Comparison of ENCODE assay signal across 12 mouse cellular contexts in the genomic region with DNA sequence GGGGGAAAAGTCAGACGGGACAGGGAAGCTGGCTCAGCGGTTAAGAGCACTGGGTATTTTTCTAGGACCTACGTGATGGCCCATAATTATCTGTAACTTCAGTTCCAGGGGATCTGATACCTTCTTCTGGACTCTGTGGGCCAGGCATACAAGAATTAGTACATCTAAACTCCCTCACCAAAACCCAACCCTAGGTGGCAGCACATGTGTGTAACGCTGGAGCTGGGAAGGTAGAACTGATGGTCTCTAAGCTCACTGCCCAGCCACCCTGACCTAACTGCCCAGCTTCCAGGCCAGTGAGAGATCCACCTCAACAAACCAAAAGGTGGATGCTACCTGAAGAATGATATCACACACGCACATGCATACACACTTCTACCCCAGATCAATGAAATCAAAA. TPM values are rescaled to one million over a fixed set of nuclear protein-coding genes. Genes with fewer than 3 reads are reported as not detected.
DNase-seq lines count a peak whose midpoint lies in the region; ATAC-seq and TF ChIP-seq lines count a peak whose summit lies in the region.
"Had no signal": no experiment of that assay in that cellular context is flagged by ENCODE, and none has a peak within 500 bp of the region (broad histone marks: within the 10 kb centered on the region; RNA-seq: fewer than 3 reads in every experiment).

No protein-coding gene starts in this region.

- no peak overlapping the region for H3K27ac ChIP-seq in heart, adult 2 months
- no peak overlapping the region for H3K27ac ChIP-seq in lung, embryonic 14.5 days (ENCODE audit: low read depth)
- no peak overlapping the region for H3K27ac ChIP-seq in ES-E14 (ENCODE audit: insufficient read depth, low read depth, low read length, poor library complexity, severe bottlenecking)
- H3K27ac ChIP-seq in intestine, embryonic 16.5 days (ENCODE audit: low read length), result no peak overlapping the region
- H3K27ac ChIP-seq: hindbrain, embryonic 12.5 days; stomach, embryonic 15.5 days had no signal

- no peaks in the 10 kb centered on the region for H3K27me3 ChIP-seq in heart, adult 2 months (ENCODE audit: control insufficient read depth, insufficient read depth, low read length)
- no peaks in the 10 kb centered on the region for H3K27me3 ChIP-seq in lung, embryonic 14.5 days (ENCODE audit: insufficient read depth, low read length)
- no peaks in the 10 kb centered on the region for H3K27me3 ChIP-seq in intestine, embryonic 16.5 days (replicated peaks; ENCODE audit: control insufficient read depth, insufficient read depth, low read length)
- H3K27me3 ChIP-seq: hindbrain, embryonic 12.5 days; megakaryocyte, embryonic 14.5 days; stomach, embryonic 15.5 days had no signal

- in situ Hi-C loops in ES-E14 (cut with MboI; ENCODE audit: low sequenced_read_pairs in 2 of 2, unreplicated experiment in 2 of 2), result no loop called here

- H3K9me3 ChIP-seq in lung, embryonic 14.5 days (ENCODE audit: low read depth, low read length), result no peaks in the 10 kb centered on the region
- H3K9me3 ChIP-seq in ES-E14 (ENCODE audit: control insufficient read depth, insufficient read depth, low read depth, low read length), result no peaks in the 10 kb centered on the region
- H3K9me3 ChIP-seq in intestine, embryonic 16.5 days (ENCODE audit: control insufficient read depth, low read length), result no peaks in the 10 kb centered on the region
- H3K9me3 ChIP-seq: G1E; hindbrain, embryonic 12.5 days; megakaryocyte, embryonic 14.5 days; stomach, embryonic 15.5 days had no signal

- TF ChIP-seq EP300 in heart, adult 2 months (IDR thresholded peaks at IDR 0.05; ENCODE audit: insufficient read depth, low read depth, low read length), result no peak

- H3K79me2 ChIP-seq in heart, adult 2 months (replicated peaks; ENCODE audit: control insufficient read depth, insufficient read depth, low read length), result no peaks in the 10 kb centered on the region

- TF ChIP-seq CTCF in heart, adult 2 months (IDR thresholded peaks at IDR 0.05), result peak; percentile 60
- TF ChIP-seq CTCF in lung, embryonic 14.5 days (IDR thresholded peaks at IDR 0.05; ENCODE audit: low read depth), result peak; percentile 44
- TF ChIP-seq CTCF in lung, adult 2 months (IDR thresholded peaks at IDR 0.05; ENCODE audit: insufficient read depth, low read length), result no peak

- WGBS in heart, adult 2 months, result 87% methylated on average over 5 of the region's 5 CpGs
- WGBS in lung, embryonic 14.5 days, result 82% methylated on average over 5 of the region's 5 CpGs
- WGBS in lung, adult 2 months, result 87% methylated on average over 5 of the region's 5 CpGs
- 90% methylated on average over 5 of the region's 5 CpGs for WGBS in intestine, embryonic 16.5 days

- peaks cover 8% of the 10 kb centered on the region; the same call in 1 of the 2 replicates for H3K4me1 ChIP-seq in heart, adult 2 months (ENCODE audit: control insufficient read depth, insufficient read depth, low read length)
- no peaks in the 10 kb centered on the region for H3K4me1 ChIP-seq in lung, embryonic 14.5 days (ENCODE audit: insufficient read depth)
- no peaks in the 10 kb centered on the region for H3K4me1 ChIP-seq in lung, adult 2 months (ENCODE audit: control insufficient read depth, insufficient read depth, low read length)
- H3K4me1 ChIP-seq in ES-E14 (ENCODE audit: control insufficient read depth in 2 of 2, insufficient read depth in 2 of 2, low read length in 2 of 2, poor library complexity in 1 of 2), result peaks cover 2 to 5% of the 10 kb centered on the region in 2 experiments; a peak in 2 of 4 replicates
- no peaks in the 10 kb centered on the region for H3K4me1 ChIP-seq in intestine, embryonic 16.5 days (ENCODE audit: control insufficient read depth, insufficient read depth, low read length)
- H3K4me1 ChIP-seq: hindbrain, embryonic 12.5 days; stomach, embryonic 15.5 days had no signal

- H3K36me3 ChIP-seq in heart, adult 2 months (ENCODE audit: control insufficient read depth, insufficient read depth, low read length), result peaks cover 25% of the 10 kb centered on the region
- peaks cover 84% of the 10 kb centered on the region for H3K36me3 ChIP-seq in lung, embryonic 14.5 days (ENCODE audit: insufficient read depth)
- peaks cover 22% of the 10 kb centered on the region for H3K36me3 ChIP-seq in ES-E14 (ENCODE audit: control insufficient read depth, insufficient read depth, low read length, poor library complexity, severe bottlenecking)
- H3K36me3 ChIP-seq in intestine, embryonic 16.5 days (ENCODE audit: control insufficient read depth, insufficient read depth, low read length), result peaks cover 10% of the 10 kb centered on the region

- intact Hi-C loops in heart, adult 2 months (cut with DNase I), result no loop called here

- H3K4me2 ChIP-seq in lung, embryonic 14.5 days, result no peak overlapping the region
- no peak overlapping the region for H3K4me2 ChIP-seq in intestine, embryonic 16.5 days (ENCODE audit: low read depth, low read length)
- H3K4me2 ChIP-seq: hindbrain, embryonic 12.5 days; stomach, embryonic 15.5 days had no signal

- H3K9ac ChIP-seq in heart, adult 2 months (ENCODE audit: low read depth, low read length), result no peak overlapping the region
- no peak overlapping the region for H3K9ac ChIP-seq in lung, embryonic 14.5 days
- H3K9ac ChIP-seq in ES-E14 (ENCODE audit: insufficient read depth, low read depth, low read length, poor library complexity, severe bottlenecking), result no peak overlapping the region
- H3K9ac ChIP-seq in intestine, embryonic 16.5 days (ENCODE audit: low read depth, low read length), result no peak overlapping the region
- H3K9ac ChIP-seq: hindbrain, embryonic 12.5 days; stomach, embryonic 15.5 days had no signal

- TF ChIP-seq POLR2A in heart, adult 2 months (IDR thresholded peaks at IDR 0.05; ENCODE audit: insufficient read depth, low read depth, low read length), result no peak
- TF ChIP-seq POLR2A in lung, adult 2 months (IDR thresholded peaks at IDR 0.05; ENCODE audit: borderline replicate concordance, extremely low read depth, low read depth, low read length), result no peak

- no peak overlapping the region for H3K4me3 ChIP-seq in heart, adult 2 months
- H3K4me3 ChIP-seq in lung, embryonic 14.5 days (ENCODE audit: low read depth, low read length), result no peak overlapping the region
- no peak overlapping the region for H3K4me3 ChIP-seq in lung, adult 2 months (replicated peaks; ENCODE audit: extremely low read depth, low read depth, low read length)
- H3K4me3 ChIP-seq in ES-E14 (ENCODE audit: insufficient read depth in 1 of 2, low read depth in 1 of 2, low read length in 2 of 2, poor library complexity in 1 of 2, severe bottlenecking in 1 of 2), result no peak overlapping the region
- H3K4me3 ChIP-seq in intestine, embryonic 16.5 days (ENCODE audit: low read length), result no peak overlapping the region
- H3K4me3 ChIP-seq: hindbrain, embryonic 12.5 days; megakaryocyte, embryonic 14.5 days; stomach, embryonic 15.5 days had no signal

- no peak for ATAC-seq in lung, embryonic 14.5 days (ENCODE audit: insufficient read depth)
- no peak for ATAC-seq in intestine, embryonic 16.5 days

- no peak for DNase-seq in heart, adult 2 months
- DNase-seq in heart, adult 11 months, result no peak
- DNase-seq in lung, embryonic 14.5 days, result peak; percentile 52
- DNase-seq in lung, adult 2 months, result no peak
- DNase-seq in ES-E14 (ENCODE audit: low read depth, low spot score), result peak; percentile 11
- peak; percentile 60 to 85 for DNase-seq in kidney, postnatal 36 days
- no peak for DNase-seq in spleen, adult 18-20 months

TF ChIP-seq in ES-E14, 5 proteins besides CTCF, POLR2A, EP300 and RAD21:
- TF ChIP-seq ZC3H11A (IDR thresholded peaks at IDR 0.05; ENCODE audit: borderline replicate concordance, low read depth, low read length) (no peak), MAFK (IDR thresholded peaks at IDR 0.05; ENCODE audit: insufficient read depth, low read depth, low read length) (no peak), CHD2 (IDR thresholded peaks at IDR 0.05; ENCODE audit: low read depth, low read length) (no peak), HCFC1 (IDR thresholded peaks at IDR 0.05; ENCODE audit: borderline replicate concordance, insufficient read depth, low read length) (no peak), ZNF384 (IDR thresholded peaks at IDR 0.05; ENCODE audit: low read depth, low read length) (no peak)

RNA-seq across cellular contexts. Expression of gene Emilin3, which starts 46.6 kb away (rescaled TPM):
- total RNA-seq in heart, adult 2 months (2021), result 1 to 10 TPM; 1.5 to 2.8 TPM
- polyA plus RNA-seq in heart, adult 2 months (2012; rRNA removed), result 0.04 TPM in 1 of 2 replicates, not detected in the other
- polyA plus RNA-seq in lung, embryonic 14.5 days (2014; fragmentation: Nextera tagmentation; extraction: Ambion mirVana), result 10.6 and 14.0 TPM in 2 replicates
- 0.03 and 0.08 TPM in 2 replicates for polyA plus RNA-seq in lung, adult 2 months (2012; rRNA removed)
- total RNA-seq in ES-E14 (2012; rRNA removed), result 2.8 and 5.0 TPM in 2 replicates
- polyA plus RNA-seq in intestine, embryonic 16.5 days (2015; fragmentation: Nextera tagmentation; extraction: Ambion mirVana), result 24.4 and 24.8 TPM in 2 replicates
- polyA plus RNA-seq: G1E had no signal

Comparison
In these comparisons a context has a peak if more than half of its experiments do, and no peak if none do; other contexts are left out.
1. DNase-seq: peak in lung, embryonic 14.5 days (single experiment), ES-E14 (single experiment) and kidney, postnatal 36 days (2 of 2); none in heart, adult 2 months (0 of 2), heart, adult 11 months (single experiment), lung, adult 2 months (single experiment) and spleen, adult 18-20 months (0 of 2).
2. RNA of gene Emilin3, which starts 46.6 kb away (polyA plus RNA-seq): 24.4 to 24.8 TPM in intestine, embryonic 16.5 days and 10.6 to 14.0 TPM in lung, embryonic 14.5 days; 0.03 to 0.08 TPM in lung, adult 2 months and 0.04 TPM in heart, adult 2 months; every median in the first group is over 10 times any median in the second.